Mouse (Mus musculus) G1E-ER4 (cell line): Measurements from ENCODE around the gene Sparcl1. TPM values are rescaled to one million over a fixed set of nuclear protein-coding genes. Genes with fewer than 3 reads are reported as not detected.

Experiments used
- GATA1 ChIP-seq: IDR thresholded peaks from one replicate; pipeline ENCODE4 v1.8.0; 2012; ENCODE audit warnings: low read length, inconsistent platforms
- polyA plus RNA-seq: library from polyadenylated mRNA; stranded (reverse); fragments of >175 nt; gene quantifications from 2 replicates; pipeline ENCODE4 v1.2.3, GENCODE M21; 2012

The Sparcl1 gene
- polyA plus RNA-seq, 1 experiment: not detected

DNA sequence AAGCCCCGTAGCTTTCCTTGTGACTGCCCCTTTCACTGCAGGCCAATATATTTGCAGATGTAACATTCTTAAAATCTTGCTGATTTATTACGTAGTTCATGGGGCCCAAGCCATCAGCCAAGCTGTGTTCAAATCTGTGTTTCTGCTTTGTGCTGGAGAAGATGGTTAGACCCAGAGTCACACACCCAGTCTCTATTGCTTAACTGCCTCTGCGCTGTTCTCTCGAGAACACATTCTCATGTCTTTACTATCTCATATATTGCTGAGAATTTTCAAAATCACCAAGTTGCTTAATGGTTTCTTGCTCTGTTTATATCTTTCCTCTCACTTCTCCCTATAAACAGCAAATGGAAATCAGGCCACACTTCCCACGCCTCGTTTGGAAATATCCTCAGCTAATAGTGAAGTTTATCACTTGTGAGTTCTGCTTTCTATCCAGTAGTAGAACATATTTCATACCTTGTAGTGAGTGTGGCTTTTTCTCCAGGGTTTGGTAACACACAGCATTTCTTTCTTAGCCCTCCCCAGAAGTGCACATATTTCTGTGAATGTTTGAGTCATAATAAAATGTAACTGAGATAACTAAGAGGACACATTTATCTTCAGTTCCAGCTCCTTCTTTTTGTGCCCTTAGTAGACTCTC is 10.6 kb upstream of the Sparcl1 start:
- no peak for TF ChIP-seq GATA1

DNA sequence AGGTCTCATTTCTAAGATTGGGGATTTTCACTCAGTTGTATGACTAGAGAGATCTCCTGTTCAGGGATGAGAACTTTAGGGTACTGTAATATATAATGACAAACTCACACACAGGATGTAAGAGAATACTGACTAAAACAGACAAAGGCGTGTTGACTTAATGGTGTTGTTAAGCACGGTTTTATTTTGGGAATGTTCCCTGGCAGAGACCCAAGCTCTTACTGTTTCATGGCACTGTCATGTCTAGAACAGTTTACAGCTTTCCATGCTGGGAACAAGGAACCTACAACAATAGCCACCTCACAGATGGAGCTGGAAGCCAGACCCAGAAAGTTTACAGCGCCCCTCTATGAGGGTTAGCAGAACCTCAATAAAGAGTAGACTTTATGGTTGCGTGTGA is 2.4 kb upstream of the Sparcl1 start:
- TF ChIP-seq GATA1: no peak

DNA sequence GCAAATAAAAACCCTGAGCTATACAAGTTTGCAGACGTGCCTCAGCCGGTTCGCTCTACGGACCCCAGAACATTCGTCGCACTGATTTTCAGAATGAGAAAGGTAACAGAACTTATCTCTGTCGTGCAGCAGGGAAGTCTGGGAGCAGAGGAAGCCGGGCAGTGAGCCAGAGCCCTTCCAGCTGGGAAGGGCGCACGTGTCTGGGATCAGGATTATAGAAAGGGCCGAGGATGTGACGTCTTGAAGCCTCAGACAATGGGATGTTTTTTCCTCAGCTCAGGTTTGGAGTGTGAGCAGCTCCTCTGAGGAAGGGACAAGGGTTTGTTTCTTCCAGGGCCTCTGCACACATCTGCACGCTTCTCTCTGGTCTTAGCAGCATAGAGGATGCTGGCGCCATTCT is 1.6 kb upstream of the Sparcl1 start:
- TF ChIP-seq GATA1: no peak

DNA sequence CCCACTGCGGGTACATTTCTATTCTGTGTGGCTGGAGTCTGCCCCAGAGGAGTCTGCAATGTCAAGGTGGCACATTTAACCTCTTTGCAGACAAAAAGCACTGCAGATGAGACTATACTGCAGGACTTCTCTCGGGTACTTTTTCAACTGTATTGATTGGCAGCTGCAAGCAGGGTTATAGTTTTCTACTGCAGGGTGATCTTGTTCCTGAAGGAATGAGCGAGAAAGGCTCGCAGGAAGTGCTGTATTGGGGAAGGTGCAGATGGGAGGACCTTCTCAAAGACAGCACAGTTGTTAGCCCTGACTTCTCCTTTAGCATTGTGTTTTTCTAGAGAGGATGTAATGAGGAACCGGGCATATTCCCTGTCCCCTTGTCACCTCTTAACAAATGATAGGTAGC is 1.0 kb downstream of the Sparcl1 start:
- no peak for TF ChIP-seq GATA1

DNA sequence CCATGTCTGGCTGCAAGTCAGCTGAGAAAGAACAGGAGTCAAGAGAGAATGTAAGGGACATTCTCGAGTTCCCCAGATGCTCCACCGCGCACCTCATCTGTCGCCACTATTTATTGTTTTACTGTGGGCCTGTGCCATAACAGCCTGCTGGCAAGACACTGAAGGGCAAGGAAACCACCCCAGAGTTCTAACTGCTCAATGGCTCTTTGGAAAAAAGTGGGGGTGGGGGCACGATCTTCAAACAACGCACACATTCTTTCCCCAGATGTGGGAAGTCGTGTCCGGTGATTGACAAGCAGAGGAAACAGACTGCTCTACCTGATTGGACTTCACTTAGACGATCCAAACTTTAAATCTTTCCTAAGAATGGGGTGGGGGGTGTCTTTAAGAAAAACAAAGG is 1.5 kb downstream of the Sparcl1 start:
- TF ChIP-seq GATA1: no peak

DNA sequence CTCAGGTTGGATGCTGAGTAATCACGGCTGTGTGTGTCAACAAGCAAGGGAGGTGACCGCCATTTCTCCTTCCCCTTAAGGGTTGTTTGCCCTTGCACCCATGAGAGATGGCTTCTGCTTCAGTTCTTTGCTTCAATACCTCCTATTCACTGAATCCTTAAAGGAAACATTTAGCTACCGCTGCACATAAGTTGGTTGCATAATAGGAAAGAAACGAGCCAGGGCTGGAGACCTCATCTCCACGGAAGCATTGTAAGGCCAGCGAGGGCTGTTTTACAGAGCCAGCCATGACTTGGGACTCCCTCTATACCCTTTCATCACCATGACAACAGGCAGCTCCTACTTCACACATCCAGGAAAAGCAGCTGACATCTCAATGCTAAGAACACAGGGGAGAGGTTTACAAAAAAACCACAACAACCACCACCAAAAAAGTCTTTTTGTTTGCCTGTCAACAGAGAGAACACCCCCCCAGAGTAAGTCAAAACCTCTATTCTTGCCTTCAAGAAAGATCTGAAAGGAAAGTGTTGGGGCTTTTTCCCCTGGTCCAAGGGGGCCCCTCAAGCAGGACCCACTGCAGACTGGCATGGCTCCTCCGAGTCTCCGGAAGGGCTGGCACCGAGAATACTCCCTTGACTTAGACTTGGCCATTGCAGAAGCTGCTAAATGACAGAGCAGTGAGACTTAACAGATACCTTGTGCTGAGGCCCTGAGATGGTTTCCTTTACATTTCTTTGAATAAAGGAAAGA is 3.2 kb downstream of the Sparcl1 start:
- no peak for TF ChIP-seq GATA1

DNA sequence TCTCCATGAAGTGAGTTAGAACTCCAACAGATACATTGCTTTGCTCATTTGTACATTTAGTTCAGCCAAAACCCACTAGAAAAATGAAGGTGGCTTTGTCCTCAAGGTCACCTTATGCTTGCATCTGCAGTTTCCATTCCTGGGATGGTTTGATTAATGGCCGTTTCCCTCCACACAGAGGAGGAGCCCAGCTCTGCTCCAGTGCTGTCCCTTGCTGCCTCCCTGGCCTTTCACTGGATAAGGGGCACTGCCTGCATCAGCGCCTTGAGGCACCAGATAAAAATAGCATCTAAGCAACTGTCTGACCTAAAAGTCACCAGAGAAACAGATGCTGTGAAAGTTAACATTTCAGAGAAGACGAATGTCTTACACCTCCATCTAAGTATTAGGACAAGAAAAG is 4.0 kb downstream of the Sparcl1 start:
- TF ChIP-seq GATA1: no peak

DNA sequence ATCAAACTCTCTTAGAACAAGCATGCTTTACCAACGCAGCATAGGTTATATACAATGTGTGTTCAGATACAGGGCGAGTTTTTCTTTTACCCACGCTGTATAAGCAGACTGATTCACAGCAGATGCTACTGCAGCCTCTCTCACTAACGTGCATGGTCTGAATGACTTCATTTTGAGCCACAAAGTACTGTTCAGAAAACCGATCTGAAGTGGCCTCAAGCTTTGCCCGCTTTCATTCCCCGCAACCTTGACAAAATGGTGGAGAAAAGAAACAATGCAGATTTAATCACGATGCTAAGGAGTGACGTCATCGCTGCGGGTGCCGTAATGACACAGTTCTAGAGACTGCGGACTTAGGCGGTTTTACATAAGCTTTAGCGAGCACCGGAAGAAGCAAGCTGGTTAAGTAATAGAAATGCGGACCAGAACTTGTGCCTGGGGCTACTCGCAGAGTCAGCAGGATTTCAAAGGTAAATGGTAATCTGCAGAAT is 4.6 kb downstream of the Sparcl1 start:
- TF ChIP-seq GATA1: no peak

DNA sequence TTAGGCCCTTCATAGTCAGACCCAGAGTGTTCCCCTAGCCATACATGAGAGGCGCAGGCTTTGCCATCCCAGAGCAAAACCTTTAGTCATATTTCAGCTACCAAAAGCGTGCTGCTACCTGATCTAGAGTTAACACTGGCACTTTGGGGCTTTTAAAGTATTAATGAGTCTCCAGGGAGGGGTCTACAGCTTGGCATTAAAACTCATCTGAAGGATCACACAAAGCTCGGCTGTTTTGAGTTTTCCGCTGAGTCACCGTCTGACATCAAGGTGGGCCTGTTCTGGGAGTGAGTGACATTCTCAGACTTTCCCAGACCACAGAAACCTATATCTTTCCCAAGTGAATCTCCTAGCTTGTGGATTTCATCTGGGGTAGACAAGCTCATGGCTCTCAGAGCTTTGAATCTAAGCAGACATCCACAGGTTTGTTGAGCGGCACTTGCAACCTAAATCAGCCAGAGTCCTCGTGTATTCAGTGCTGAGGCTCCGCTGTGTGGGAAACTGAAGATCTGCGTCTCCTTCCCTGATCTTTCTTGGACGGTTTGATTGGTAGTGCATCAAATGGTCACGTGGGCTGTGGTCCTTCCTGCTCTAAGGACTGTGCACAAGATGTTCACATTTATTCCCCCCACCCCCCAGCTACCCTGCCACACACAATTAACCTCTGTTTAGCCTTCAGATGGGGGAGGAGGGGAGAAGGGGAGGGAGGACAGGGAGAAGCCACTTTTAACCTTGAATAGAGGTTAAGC is 5.2 kb downstream of the Sparcl1 start:
- no peak for TF ChIP-seq GATA1

DNA sequence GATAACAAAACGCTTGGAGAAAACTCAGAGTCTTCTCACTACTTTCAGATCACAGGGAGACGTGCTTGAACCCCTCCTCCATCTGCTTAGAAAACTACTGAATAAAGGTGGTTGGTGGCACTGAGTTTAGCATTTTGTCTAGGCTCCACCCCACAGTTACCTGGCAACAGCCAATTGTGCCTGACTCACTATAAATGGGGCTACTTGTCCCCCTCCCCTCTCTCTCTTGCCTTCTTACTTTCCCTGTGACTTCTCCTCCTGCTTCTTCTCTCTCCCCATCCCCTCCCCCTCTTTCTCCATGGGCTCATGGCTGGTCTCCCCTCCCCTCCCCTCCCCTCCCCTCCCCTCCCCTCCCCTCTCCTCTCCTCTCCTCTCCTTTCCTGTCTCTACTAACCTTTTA is 9.4 kb downstream of the Sparcl1 start:
- TF ChIP-seq GATA1: no peak

DNA sequence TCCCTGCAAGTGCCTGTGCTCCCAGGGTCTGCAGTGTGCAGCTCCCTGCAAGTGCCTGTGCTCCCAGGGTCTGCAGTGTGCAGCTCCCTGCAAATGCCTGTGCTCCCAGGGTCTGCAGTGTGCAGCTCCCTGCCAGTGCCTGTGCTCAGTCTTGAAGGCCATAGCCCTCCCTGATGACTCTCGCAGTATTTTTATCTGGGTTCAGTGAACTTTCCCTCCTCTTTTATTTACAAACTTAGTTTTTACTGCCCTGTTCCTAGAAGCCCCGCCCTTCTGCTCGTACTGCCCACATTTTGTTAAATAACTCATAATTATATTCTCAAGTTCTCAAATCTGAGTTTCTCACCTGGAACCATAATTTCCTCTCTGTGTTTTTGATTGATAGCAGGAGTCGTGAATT is 10.4 kb downstream of the Sparcl1 start:
- TF ChIP-seq GATA1: no peak

DNA sequence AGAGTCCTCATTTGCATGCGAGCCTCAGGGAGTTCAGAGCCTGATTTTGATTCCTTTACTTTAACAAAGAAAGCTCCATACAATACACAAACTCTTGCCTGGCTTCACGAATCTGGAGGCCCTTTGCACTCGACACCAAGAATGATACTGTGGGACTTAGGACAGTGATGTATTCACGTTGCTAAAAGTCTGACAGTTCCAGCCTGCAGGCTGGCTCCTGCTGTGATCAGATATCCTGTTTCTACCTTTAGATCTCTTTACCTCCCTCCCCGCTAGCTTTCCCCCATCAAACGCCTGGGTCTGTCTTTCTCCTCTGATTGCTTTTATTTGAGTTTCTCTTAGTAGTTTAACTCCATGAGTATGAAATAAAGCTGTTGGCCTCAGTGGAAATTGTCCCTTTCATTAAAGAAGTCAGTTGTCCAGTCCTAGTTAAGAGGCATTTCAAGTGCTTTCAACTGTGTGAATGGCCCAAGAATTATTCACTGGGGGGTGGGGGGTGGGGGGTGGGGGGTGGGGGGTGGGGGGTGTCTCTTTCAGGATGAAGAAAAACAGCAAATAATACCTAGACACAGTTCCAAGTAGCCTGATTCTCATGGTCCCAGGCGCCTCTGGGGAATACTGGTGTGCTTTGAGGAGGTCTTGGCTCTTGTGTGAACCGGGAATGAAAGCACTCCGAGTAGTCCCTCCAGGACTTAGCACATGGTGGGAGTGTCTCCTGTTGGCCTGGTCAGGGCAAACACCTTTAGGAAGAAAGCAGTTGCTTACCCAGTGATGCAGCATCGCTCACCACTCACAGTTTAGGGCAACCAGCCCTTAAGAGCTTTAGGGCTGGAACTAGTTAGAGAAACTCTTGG is 11.6 kb downstream of the Sparcl1 start:
- TF ChIP-seq GATA1: no peak

DNA sequence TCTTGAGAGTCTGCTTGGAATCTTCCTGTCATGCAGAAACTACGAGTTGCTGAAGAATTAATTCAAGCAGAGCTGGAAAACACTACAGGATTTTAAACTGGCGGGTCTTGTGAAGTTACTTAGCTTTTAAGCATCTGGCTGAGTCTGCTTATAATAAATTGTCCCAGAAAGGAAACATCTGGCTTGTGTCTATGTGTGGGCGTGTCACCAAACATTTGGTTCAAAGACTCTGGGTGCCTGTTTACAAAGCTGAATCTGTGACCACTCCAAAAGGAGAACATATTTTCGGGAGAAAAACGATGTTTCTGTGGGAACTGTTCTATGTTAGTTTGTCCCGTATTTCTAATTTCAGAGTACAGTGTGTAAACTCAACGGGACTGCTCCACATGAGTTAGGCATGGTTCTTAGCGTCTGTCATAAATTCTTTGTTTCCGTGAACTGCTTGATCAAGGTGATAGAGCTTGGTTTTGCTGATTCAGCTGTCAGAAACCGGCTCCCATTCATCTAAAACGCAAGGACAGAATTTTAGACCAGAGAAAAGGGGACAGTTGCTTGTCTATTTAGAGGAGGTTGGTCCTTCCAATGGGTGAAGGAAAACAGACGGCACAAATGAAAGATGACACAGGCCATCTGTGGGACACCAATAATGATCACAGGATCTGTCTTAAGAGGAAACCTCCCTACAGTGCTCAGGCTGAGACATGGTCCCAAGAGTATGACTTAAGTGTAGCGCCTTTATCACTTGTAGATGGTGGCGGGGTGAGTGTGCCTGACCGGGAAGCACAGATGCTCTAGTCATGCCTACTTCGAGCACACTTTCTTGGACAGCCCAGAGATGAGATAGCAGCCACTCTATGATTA is 17.2 kb downstream of the Sparcl1 start:
- no peak for TF ChIP-seq GATA1

DNA sequence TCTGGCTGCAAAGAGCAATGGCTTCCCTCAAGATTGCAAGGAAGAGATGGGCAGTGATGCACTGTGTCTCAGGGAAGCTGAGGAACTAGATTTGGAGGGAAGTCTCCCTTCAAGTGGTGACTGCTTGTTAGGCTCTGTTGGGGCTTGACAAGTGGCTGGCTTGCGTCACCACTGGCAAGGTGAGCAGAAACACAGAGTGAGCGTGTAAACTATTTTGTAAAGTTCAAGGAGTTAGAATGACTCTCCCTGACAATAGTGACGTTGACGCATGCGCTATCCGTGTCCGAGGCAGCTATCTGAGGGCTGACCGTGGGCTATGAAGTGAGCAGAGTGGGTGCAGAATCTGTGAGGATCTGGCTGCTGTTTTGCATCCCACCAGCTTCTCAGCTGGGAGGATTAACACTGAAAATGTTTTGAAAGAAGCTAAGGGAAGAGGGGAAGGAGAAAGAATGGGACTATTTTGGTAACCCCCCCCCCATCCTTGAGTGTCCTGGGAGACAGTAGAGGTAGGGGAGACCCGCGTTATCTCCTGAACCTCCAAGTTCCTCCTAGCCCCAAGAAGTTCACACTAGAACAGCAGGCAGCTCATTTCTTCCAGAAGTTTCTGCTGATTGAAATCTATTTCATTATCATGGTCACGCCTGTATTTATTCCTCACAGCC is 18.0 kb downstream of the Sparcl1 start:
- no peak for TF ChIP-seq GATA1
